Mouse (Mus musculus) E14TG2a.4 (cell line): Measurements from ENCODE around the gene Rab40c.

ENCODE experiments used
- H3K27me3 ChIP-seq: 2 replicates; pipeline ENCODE4 v1.6.1; 2014; ENCODE audit warnings: low read length, control low read depth; ENCODE audit not compliant: insufficient read depth
- H3K36me3 ChIP-seq: 2 replicates; pipeline ENCODE4 v1.6.1; 2014; ENCODE audit warnings: low read length, control low read depth; ENCODE audit not compliant: insufficient read depth
- H3K4me1 ChIP-seq: replicated peaks from 2 replicates; pipeline ENCODE4 v1.6.1; 2014; ENCODE audit warnings: low read depth, low read length, control low read depth
- H3K4me3 ChIP-seq: replicated peaks from 2 replicates; pipeline ENCODE4 v1.5.1; 2014; ENCODE audit warnings: mild to moderate bottlenecking, low read length
- H3K9me3 ChIP-seq: 2 replicates; pipeline ENCODE4 v1.6.1; 2014; ENCODE audit warnings: low read length, control low read depth
- CTCF ChIP-seq: conservative IDR thresholded peaks from 2 replicates; pipeline ENCODE4 v1.5.1; 2014; ENCODE audit warnings: low read length
- NANOG ChIP-seq: IDR thresholded peaks from 2 replicates; pipeline ENCODE4 v1.6.1; 2014; ENCODE audit warnings: borderline replicate concordance, low read length, mixed read lengths
- POU5F1 ChIP-seq: IDR thresholded peaks from 2 replicates; pipeline ENCODE4 v1.6.1; 2014; ENCODE audit warnings: low read length, borderline replicate concordance

Gene Rab40c

DNA sequence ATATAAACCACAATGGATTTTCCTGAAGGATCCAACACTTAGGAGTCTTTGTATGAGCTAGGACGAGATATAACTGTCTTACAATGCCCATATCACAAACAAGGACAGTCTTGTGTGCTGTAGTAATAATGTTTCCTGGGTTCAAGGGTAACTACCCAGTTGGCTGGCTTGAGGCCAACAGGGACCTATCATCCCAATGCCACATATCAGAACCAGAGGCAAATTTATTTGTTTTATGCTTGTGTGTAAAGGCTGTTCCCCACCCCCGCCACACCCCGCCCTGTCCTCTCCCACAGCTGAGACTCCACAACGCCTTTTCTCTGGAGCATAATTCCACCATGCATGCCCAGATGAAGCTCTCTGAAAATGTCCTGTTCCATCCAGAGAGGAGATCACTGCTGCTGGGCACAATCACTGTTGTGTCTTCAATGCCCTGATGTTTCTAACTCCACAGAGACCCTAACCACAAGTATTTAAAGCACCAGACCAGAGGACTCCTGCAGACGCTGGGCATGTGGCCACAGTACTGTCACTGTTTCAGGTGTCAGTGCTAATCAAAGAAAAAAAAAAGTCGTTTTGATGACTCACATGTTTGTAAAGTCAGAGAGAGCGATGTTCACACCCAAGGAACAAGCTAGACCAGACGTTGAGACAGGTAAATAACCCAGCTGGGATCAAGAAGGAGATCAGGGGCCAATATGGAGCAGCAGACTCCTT, 2.4 kb downstream of the Rab40c start:
- H3K4me1 ChIP-seq = peaks cover 55% of the 10 kb centered on the region
- no peaks in the 10 kb centered on the region for H3K9me3 ChIP-seq
- peaks cover 45% of the 10 kb centered on the region for H3K36me3 ChIP-seq
- no peak overlapping the region for H3K4me3 ChIP-seq
- no peak for TF ChIP-seq NANOG
- no peak for TF ChIP-seq CTCF
- no peak for TF ChIP-seq POU5F1
- no peaks in the 10 kb centered on the region for H3K27me3 ChIP-seq

DNA sequence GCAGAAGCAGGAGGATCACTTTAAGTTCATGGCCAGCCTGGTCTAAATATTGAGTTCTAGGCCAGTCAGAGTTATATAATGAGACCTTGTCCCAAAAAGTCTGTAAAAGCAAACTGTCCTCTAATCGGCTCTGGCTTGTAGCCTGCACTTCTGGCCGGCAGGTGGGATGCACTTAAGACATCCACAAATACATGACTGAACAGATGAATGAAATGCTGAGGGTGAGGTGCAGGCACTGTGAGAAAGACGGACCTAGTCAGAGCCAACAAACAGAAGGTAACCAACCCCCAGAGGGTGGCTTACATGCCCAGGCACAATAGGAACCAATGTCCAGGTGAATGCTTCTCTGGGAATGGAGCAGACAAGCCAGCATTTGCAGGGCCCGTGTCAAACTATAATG, 5.2 kb downstream of the Rab40c start:
- Histone ChIP-seq H3K36me3 (peaks cover 56% of the 10 kb centered on the region), H3K4me1 (peaks cover 57% of the 10 kb centered on the region), H3K4me3 (no peak overlapping the region), H3K9me3 (no peaks in the 10 kb centered on the region), H3K27me3 (no peaks in the 10 kb centered on the region)
- no peak for TF ChIP-seq CTCF
- TF ChIP-seq NANOG = no peak
- TF ChIP-seq POU5F1 = no peak

DNA sequence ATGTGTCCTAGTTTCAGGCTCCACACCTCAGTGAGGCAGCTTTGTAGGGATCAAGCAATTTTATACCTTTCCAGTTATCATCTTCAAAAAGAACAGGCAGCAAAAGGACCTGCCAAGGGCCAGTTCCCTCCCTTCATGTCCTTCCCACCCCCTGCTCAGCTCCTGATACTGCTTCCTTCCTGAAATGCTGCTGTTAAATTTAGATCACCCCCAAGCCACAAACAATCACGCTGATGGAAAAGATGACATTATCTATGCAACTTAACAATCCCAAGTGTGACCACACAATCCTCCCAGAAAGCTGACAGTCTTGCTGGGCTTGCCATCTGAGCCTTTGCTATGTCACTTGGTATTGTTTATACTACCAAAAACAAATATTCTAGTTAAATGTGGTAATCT, 5.7 kb downstream of the Rab40c start:
- H3K36me3 ChIP-seq = peaks cover 56% of the 10 kb centered on the region
- no peaks in the 10 kb centered on the region for H3K27me3 ChIP-seq
- H3K9me3 ChIP-seq = no peaks in the 10 kb centered on the region
- H3K4me3 ChIP-seq = no peak overlapping the region
- peaks cover 57% of the 10 kb centered on the region for H3K4me1 ChIP-seq
- TF ChIP-seq POU5F1 (no peak), CTCF (no peak), NANOG (no peak)

DNA sequence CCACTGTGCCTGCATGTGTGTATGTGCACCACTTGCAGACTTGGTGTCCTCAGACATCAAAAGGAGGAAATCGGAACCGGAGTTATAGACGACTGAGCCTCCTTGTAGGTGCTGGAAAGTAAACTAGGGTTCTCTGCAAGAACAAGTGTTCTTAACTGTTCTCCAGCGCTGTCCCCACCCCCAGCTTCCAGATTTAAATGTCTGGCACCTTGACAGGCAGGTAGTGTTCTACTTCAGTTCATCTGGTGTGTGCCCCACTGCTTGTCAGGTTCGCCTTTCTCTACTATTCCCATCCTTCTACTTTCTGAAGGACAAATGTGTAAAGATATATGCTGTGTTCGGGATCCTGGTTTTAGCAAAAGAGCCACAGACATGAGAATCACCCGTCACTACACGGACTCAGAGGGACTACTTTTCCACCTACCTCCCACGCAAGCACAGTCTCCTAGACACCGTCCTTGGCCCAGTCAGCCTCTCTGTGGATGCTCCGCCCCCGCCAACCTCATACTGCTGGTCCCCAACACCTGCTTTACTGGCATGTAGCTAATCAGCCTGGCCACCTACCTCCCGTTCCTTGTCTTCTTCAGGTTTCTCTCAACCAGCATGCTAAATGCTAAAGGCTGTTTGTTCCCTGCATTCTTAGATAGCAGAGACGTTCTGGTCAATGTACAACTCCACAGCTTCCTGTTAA, 6.2 kb downstream of the Rab40c start:
- Histone ChIP-seq H3K4me3 (no peak overlapping the region), H3K27me3 (no peaks in the 10 kb centered on the region), H3K9me3 (no peaks in the 10 kb centered on the region), H3K36me3 (peaks cover 56% of the 10 kb centered on the region), H3K4me1 (peaks cover 51% of the 10 kb centered on the region)
- no peak for TF ChIP-seq POU5F1
- TF ChIP-seq NANOG = no peak
- TF ChIP-seq CTCF = no peak

DNA sequence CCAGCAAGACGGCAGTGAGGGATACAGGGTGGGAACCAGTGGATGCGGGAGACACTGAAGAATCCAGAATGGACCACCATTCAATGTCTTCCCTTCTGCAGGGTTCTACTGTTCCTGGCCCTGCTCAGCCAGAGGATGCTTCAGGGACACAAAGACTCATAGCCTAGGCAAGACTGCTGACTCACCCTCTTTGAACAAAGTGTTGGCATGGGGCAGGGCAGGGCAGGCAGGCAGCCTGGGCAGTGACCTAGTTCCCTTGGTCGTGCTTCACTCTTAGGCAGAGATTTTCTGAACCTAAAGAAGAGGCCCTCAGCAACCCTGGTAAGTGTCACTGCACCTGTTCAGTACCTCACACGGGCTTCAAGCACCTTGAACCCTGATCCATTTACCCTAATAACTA, 7.7 kb downstream of the Rab40c start:
- H3K4me3 ChIP-seq = no peak overlapping the region
- peaks cover 56% of the 10 kb centered on the region for H3K36me3 ChIP-seq
- TF ChIP-seq NANOG = no peak
- TF ChIP-seq CTCF = no peak
- no peak for TF ChIP-seq POU5F1
- H3K9me3 ChIP-seq = no peaks in the 10 kb centered on the region
- no peaks in the 10 kb centered on the region for H3K27me3 ChIP-seq
- H3K4me1 ChIP-seq = peaks cover 38% of the 10 kb centered on the region

DNA sequence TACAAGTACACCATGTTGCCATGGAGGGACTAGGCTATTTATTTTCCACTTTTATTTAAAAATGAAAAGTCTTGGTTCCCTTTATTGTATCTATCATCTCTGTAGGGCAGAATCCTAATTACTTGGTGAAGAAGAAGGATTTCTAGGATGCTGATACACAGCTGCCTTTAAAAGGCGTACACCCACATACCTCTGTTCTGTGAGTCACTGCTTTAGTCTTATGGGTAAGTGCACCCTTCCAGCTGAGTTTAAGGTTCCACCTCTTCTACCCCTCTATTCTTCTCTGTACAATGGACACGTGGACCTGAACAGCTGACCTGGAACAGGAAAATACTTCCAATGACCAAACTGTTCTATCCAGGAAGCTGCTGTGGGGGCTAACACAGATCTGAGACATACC, 11.9 kb downstream of the Rab40c start:
- Histone ChIP-seq H3K27me3 (no peaks in the 10 kb centered on the region), H3K36me3 (peaks cover 36% of the 10 kb centered on the region), H3K4me3 (no peak overlapping the region), H3K9me3 (no peaks in the 10 kb centered on the region), H3K4me1 (peaks cover 29% of the 10 kb centered on the region)
- TF ChIP-seq POU5F1 (no peak), CTCF (no peak), NANOG (no peak)

DNA sequence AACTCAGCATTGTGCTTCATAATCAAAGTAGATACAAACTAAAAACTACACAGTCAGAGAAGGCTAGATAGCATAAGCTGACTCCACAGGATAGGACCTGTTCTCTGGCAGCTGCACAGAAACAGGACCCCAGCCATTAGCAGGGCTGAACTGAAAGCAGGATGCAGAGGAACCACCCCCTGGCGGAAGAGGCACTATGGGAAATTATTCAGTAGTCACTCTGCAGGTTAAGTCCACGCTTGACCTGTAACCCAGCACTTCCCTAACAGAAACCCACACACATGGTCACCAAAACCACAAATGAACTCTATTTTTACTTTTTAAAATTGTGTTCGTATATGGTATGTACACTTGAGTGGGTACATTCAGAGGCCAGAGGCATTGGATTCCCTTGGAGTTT, 16.5 kb downstream of the Rab40c start:
- TF ChIP-seq CTCF (no peak), NANOG (no peak), POU5F1 (no peak)
- Histone ChIP-seq H3K27me3 (no peaks in the 10 kb centered on the region), H3K36me3 (peaks cover 40% of the 10 kb centered on the region), H3K9me3 (no peaks in the 10 kb centered on the region), H3K4me3 (no peak overlapping the region), H3K4me1 (peaks cover 25% of the 10 kb centered on the region)

DNA sequence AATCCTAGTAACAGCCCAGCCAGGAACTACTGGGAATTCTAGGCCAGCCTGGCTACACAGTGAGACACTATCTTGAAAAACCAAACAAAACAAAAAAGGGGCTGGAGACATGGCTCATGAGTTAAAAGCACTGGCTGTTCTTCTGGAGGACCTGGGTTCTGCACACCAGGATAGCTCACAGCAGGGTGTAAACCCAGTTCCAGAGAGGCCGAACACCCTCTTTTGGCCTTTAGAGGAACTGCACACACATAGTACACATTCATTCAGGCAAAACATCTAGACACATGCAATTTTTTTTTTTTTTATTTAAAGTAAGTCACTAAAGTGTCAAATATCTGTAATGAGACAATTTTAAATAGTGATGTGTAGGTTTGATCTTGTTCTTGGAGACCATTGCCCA, 19.3 kb downstream of the Rab40c start:
- TF ChIP-seq POU5F1 = no peak
- peak; percentile 42 for TF ChIP-seq CTCF
- no peak for TF ChIP-seq NANOG
- H3K36me3 ChIP-seq = peaks cover 32% of the 10 kb centered on the region
- H3K4me1 ChIP-seq = peaks cover 44% of the 10 kb centered on the region
- no peak overlapping the region for H3K4me3 ChIP-seq
- H3K9me3 ChIP-seq = no peaks in the 10 kb centered on the region
- H3K27me3 ChIP-seq = no peaks in the 10 kb centered on the region

DNA sequence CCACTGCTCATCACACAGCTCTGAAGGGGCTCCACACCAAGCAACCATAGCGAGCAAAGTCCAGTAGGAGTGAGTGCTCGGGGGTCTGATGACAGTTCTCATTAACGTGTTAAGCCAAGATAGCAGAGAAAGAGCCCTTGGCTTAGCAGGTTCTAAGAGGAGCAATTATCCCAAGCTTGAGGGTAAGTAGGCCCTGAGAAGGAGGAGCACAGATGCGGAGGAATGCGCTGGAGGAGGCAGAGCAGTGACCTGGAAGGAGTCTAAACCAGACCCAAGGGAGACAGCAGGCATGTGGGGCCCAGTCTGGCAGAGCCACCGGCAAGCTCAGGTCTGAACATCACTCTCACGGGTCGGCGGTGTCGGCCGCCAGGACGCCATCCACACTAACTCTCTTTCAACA, 23.6 kb downstream of the Rab40c start:
- peaks cover 43% of the 10 kb centered on the region for H3K4me1 ChIP-seq
- no peak for TF ChIP-seq CTCF
- TF ChIP-seq NANOG = no peak
- TF ChIP-seq POU5F1 = no peak
- H3K4me3 ChIP-seq = no peak overlapping the region
- H3K36me3 ChIP-seq = peaks cover 35% of the 10 kb centered on the region
- no peaks in the 10 kb centered on the region for H3K9me3 ChIP-seq
- H3K27me3 ChIP-seq = no peaks in the 10 kb centered on the region
